Mouse (Mus musculus): ENCODE results near the gene Kcnip4. TPM values are rescaled to one million over a fixed set of nuclear protein-coding genes. Genes with fewer than 3 reads are reported as not detected.

Kcnip4 gene
- total RNA-seq, 2 experiments from 2014 or later, result 2.0 to 2.6 TPM

DNA sequence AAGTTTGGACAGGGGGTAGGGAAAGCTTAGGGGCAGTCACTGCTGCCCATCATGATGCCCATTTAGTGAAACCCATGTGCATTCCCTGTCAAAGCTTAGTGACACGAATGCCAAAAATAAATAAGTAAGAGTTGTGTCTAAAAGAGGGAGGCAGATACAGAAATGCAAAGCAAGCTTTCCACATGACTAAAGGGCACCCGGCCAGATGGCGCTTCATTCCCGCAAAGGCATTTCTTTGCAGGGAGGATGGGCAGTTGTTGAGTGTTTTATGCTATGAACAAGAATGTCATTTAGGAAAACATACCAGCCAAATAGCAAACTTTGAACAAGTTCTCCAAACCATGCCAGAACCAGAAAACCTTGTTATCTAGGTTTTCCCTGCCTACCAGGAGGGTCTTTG is 265.4 kb downstream of the Kcnip4 start:
- no peak for DNase-seq (ENCODE audit: low spot score in 2 of 2)

DNA sequence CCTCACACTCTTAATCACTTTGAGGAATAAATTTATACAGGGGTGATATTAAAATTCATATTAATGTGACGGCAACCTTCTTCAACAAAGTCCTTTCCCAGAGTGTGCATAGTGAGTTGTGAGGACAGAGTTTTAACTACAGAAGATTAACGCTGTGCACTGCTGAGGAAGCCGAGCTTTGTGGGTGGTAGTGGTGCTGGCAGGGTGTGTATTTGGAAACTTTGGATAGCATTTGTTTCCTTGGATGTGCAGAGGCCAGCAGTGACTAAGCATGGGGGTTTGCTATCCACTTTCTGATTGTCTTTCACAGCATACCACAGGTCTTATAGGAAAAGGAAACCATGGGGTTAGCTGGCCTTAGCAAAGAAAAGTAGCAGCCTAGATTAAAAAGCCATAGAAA is 267.9 kb downstream of the Kcnip4 start:
- DNase-seq (ENCODE audit: low spot score in 2 of 2), result no peak

DNA sequence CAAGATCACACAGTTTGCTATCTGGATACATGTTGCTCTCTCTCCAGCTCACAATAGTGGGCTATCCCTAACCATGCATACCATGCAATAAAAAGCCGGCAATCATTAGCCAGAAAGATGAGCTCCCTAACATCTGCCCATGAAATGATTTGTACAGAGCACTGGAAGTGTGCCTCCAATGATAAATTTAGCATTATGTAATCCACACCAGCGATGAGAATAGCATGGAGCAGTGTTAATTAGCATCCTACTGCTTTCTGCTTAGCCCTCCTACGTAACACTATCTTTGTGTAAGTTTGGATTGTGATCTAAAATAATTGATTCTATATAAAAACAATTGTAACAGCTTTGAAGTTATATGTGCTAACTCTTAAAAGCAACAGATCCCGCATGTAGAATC is 268.7 kb downstream of the Kcnip4 start:
- no peak for DNase-seq (ENCODE audit: low spot score in 2 of 2)

DNA sequence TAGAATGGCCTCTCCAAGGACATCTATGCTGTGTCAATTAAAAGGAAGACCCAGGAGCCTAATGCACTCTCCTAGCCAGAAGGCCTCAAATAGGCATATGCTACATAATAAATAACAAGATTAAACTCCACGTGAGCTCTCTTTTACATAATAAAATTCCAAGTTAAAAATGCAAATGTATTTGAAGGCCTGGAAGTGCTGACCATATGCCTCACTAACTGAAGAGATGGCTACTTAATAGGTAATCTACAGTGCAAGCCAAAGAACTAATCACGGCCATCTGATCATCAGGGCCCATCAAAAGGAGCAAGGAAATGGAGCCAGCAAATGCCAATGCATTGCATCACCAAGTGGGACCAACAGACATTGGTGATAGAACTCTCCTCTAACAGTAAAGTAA is 277.6 kb downstream of the Kcnip4 start:
- no peak for DNase-seq (ENCODE audit: low spot score in 2 of 2)

DNA sequence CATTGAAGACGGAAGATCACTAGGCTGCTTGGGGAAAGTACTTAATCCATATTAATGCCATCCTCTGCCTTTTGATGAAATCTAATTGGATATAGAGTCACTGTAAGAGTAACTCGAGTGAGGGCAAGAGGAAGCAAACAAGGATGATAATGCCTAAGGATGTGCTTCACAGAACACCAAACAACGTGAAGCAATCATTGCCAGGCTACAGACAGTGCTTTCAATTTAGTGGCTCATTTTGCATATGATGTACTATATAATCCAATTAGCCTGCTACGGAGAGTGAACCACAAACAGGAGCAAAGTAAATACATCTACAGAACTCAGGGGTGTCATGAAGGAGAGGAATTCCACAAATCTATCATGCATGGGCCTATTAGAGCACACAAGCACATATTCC is 280.3 kb downstream of the Kcnip4 start:
- no peak for DNase-seq (ENCODE audit: low spot score in 2 of 2)

DNA sequence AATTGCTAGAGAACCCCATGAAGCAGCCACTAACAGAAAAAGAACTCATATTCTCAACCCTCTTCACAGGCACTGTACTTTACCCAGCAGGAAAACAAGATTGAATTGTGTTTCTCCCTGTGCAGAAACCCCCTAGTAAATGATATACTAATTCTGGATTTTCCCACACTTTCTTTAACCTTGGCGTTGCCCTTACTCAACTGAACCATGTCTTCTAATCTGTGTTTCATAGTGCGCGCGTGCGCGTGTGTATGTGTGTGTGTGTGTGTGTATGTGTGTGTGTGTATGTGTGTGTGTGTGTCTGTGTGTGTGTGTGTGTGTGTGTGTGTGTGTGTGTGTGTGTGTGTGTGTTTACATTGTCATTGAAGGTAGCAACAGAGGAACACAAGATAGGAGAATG is 283.0 kb downstream of the Kcnip4 start:
- no peak for DNase-seq (ENCODE audit: low spot score in 2 of 2)

DNA sequence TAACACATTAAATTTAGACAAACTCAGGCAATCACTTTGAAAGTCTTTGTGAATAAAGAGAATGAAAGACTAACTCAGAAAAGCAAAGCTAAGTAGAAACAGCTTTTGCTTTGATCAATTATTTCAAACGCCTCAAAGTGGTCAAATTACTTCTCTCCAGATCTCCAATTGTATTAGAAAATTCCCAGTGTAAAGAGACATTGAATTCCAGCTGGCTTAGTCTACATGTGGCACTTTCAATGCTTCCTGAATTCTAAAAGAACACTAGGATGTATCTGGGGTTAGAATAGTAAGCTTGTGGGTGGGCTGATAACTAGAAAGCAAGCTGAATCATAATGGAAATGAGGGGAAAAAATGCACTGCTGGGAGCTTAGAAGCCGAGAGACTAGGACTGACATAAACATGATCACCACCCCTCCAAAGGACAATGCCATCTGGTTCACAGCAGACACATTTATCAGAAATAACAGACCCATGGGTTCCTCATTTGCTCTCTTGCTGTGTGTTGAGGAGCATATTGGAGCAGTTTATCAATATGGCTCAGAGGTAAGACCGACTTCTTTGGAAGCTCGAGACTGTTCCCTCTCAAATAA is 323.4 kb downstream of the Kcnip4 start:
- no peak for DNase-seq (ENCODE audit: low spot score in 2 of 2)

DNA sequence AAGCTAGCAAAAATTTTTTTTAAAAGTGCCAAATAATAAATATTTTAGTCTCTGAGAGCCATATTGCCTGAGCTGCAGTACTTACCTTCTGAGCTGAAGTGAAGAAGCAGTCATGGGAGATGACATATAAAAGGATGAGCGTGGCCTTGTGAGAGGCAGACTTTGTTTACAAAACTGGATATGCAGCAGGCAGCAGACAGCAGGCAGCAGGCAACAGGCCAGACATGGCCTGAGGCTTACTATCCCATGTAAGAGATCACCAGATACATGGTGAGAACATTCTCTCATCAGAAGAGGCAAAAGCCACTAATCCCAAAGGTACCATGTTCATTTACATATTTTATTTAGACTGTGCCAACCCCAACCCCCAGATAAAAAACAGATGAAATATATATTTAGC is 336.5 kb downstream of the Kcnip4 start:
- no peak for DNase-seq (ENCODE audit: low spot score in 2 of 2)

DNA sequence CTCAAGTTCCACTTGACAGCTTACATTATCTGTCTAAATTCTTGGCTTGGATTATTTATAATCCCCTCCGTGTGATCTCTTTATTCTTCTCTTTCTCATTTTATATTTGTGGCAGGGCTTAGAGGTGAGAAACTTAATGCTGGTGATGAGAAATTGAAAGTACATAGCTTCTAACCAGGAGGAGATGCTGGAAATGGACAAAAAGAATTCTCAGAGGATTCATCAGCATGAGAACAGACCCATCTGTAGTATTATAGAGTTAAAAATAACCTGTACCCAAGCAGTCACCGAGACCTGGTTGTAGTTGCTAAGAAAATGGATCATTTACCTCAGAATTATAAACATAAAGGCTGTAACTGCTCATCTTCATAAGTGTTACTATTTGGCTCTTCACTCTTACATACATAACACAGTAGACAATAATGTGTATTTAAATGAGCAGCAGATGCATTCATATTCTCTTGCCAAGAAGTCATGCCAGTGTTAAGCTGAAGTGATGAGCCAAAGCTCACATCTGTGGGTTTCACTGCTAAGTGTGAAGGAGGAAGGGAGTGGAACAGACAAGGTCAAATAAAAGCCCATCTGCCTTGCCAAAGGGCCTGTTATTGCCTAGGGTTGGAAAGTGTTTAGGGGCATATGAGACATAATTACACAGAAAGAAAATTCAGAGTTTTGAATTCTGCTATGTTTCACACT is 374.4 kb downstream of the Kcnip4 start:
- no peak for DNase-seq (ENCODE audit: low spot score in 2 of 2)

DNA sequence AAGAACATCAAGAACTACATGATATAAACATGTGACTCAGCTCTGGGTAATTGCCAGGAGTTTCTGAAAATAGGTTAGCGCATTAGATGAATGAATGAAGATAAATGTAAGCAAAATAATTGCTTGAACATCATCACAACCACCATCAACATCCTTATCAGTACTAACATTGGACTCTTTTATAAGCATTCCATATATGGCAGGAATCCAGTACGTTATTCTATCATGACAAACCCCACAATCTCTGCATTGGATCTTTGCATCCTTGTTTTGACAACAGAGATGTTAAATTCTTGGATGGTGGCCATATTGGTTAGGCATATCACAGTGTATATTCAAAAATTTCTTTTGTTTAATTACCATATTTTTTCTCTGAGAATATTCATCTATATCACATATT is 375.0 kb downstream of the Kcnip4 start:
- DNase-seq (ENCODE audit: low spot score in 2 of 2), result no peak

DNA sequence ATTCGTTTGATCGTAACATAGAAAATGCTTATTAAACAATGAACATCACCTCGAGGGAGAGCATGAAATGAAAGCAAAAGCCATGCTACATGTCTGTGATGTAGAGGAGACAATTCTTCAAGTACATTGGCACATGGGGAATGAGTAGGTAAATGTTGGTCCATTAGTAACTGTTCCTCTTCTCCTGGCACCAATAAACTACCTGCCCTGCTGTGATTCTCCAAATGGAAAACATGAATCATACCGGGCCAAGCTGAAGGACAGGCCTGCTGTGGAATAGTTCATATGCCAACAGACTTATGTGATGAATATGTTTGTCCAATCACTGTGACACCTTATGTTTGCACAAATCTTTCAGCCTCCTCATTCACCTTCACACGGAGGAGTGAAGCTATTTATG is 429.3 kb downstream of the Kcnip4 start:
- DNase-seq (ENCODE audit: low spot score in 2 of 2), result no peak

DNA sequence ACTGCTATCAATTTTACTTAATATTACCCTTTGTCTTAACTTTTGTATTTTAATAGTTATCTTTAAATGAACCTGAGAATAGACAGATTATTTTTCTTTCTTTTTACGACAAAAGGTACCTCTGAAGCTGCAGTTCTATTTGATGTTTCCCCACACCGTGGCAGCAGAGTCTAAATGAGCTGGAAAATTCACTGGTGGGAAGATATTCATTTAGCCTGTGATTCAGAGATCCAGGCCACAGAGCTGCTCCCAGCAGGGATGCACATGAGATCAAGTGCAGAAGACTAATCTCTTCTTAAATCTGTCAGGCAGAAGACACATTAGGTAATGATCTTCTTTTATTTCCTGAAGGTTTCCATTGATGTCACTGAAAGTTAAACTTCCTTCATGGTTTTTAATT is 429.8 kb downstream of the Kcnip4 start:
- DNase-seq (ENCODE audit: low spot score in 2 of 2), result no peak

DNA sequence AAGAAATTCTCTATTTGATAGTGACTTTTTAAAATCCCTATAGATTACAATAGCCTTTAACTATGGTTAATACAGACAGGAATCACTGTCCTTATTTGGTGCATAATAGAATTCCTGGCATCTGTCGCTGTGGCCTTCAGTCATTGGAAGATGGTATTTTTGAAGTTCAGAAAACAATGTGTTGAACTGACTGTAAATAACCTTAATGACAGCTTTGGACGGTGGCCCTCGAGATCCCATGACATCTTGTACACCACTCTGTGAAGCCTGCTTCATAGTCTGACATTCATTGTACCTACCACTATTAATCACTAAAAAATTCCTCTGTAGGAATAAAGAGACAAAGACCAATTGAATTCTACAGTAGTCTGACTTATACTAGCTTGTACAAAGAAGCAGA is 430.4 kb downstream of the Kcnip4 start:
- no peak for DNase-seq (ENCODE audit: low spot score in 2 of 2)

DNA sequence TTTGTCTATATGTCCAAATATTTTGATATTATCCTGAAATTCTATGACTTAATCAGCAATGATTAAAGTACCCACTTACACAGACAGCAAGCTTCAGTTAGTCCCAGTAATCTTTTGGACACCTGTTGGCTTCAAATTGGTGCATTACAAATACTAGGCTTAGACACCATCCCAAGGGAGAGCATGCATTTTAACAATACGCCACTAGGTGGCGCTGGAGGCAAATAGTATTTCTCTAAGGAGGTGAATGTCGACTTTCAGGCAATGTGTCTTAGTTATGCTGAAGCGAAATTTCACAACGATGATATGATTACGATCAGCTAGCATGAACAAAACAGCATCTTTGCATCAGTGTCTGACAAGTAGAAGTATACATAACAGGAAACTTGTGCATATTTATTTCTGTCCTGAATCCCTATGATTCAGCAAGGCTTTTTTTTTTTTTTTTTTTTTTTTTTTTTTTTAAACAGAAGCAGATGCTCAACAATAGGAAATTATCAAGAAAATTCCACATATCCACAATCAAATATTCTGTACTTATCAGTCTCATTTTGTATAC is 434.5 kb downstream of the Kcnip4 start:
- peak; percentile 72 to 75 for DNase-seq (ENCODE audit: low spot score in 2 of 2)

DNA sequence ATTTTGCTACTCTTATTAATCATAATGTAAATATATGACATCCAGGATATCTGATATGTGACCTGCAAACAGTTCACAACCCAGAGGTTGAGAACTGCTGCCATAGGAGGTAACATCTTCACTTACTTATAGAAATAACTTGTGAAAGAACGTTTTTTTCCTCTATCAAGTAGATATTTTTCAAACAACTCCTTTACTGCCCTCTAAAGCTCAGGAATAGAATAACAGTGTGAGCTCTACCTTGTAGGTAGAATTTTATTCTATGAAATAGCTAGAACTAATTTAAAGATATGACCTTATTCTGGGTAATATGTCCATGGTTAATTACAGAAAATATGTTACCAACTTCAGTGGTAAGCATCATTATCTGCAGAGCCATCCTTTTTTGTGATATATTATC is 459.1 kb downstream of the Kcnip4 start:
- DNase-seq (ENCODE audit: low spot score in 2 of 2), result no peak

DNA sequence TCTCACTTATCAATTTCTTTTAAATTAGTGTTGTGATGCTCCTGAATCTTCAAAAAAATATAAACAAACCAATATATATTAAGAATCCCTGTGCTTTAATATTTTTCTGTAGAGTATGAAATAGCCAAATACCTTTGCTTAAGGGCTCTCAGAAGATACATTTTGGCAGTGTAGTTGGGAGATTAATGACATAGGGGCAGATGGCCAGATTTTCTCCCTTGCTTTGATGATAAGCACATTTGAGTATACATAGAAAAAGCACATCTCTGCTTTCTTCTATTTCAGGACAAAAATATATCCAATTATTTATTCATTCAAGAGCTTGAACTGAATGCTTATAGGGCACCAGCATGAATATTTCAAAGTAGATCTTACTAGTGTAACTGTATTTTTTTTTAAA is 465.8 kb downstream of the Kcnip4 start:
- no peak for DNase-seq (ENCODE audit: low spot score in 2 of 2)

DNA sequence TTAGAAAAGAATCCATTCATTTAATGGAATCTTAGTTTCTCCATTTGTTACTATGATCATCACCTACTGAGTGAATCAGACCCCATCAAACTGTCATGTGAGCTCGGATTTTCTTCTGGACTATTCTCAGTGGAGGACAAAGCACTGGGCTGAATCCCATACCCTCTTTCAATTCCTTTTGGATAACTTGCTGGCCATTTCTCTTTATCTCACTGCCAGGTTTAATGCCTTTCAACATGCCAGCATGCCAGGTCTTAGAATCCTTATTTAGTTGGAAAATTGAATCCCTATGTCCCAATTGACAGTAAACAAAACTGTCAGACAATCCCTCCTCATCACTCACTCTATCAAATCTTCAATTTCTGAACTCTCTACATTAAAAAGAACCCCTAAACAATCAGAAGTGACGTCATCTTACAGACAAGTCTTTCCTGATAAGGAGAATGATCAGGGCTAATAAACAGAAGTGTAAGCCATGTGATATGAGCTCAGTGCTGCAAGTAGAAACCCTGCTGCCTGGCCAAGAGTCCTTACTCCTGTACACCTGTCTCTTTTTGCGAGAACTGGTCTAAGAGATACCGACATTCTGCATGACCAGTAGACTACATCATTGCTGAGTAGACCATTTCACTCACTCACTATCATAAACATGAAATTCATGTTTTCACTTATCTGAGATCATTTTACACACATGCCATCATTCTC is 466.9 kb downstream of the Kcnip4 start:
- DNase-seq (ENCODE audit: low spot score in 2 of 2), result no peak

DNA sequence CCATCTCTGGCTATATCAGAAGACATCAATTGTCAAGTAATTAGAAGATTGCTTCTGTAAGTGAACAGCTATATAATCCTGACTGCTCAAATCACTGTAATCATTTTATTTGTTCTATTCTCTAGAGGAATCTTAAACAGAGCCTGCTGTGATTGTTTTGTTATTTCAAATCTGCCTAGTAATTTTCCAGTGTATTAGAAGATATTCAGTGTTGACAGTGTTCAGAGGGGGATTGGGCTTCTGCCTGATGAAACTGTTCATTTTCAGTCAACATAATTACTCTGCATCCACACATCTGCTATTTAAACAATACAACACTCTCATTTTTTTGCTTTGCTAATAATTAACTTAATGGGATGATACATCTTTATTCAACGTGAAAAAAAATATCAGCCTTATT is 476.7 kb downstream of the Kcnip4 start:
- DNase-seq (ENCODE audit: low spot score in 2 of 2), result no peak

DNA sequence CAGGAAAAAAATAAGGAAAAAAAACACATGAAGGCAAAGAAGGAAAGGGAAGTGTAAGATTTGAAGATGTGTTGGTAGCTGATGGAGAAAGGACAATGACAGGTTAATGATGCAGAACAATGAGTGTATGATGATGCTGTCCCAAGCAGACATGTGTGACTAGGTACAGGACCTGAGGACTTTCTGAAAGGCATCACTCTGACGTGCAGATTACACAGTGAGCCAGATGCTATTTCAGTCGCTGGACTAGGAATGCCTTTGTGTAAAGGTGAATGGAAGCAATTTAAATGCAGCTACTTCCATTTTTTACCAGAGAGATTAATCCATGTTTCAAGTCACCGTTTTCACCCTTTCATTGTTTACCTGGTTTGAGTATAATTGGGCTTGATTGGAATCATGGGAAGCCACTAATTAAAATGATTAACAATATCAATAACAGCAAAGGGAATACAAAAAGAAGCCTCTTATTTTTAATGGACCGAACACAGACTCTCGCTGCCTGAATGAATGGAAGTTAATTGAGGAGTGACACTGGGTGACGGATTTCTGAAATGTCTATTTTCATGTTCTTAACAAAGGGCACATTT is 483.4 kb downstream of the Kcnip4 start:
- no peak for DNase-seq (ENCODE audit: low spot score in 2 of 2)

DNA sequence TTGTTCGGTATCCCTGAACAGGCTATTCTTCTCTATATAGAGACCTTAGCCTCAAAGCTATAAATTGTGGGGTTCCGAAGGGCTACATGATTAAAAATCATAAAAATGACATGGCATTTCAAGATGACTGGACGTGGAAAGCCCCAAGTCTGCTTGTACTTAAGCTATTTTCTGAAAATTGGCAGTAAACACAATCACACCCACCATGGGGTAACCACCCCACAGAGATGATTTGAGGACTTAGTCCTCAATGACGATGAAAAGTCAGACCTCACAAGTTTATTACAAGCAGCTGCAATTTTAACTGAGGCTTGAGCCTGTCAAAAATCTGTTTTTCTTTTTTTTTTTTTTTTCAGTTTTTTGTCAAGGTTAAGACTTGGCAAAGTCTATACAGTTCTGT is 527.3 kb downstream of the Kcnip4 start:
- DNase-seq (ENCODE audit: low spot score in 2 of 2), result no peak

DNA sequence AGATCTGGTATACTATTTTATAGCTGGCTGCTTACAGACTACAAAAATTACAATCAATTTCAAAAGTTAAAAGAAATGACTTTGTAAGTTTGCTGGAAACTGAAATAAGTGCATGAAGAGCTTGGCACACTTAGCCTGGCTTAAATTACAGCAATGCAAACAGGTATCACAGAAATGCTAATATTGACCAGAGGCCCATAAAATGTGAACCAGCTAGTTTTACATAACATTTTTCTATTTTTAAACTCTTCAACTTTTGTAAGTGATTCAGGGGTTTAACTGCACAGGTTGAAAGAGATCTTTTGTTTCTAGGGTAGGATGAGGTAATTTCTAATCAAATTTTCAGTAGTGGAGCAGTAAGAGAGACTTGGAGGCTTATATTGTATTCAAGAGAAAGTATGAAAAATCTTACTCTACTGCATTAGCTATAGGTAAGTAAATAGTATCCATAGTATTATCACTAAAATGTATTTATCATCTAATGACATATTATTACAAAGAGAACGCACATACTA is 535.5 kb downstream of the Kcnip4 start:
- DNase-seq (ENCODE audit: low spot score in 2 of 2), result no peak

Measured in adrenal gland, adult 18-20 months (tissue).